Mouse (Mus musculus) hindlimb bud, embryonic 11.5 days (tissue): ENCODE results near the gene Polr1d.

Experiments used
- DNase-seq: peaks from one replicate; pipeline ENCODE4 v3.0.0-alpha.2; 2012; ENCODE audit warnings: low read depth, low spot score; ENCODE audit errors: extremely low spot score

The Polr1d gene

DNA sequence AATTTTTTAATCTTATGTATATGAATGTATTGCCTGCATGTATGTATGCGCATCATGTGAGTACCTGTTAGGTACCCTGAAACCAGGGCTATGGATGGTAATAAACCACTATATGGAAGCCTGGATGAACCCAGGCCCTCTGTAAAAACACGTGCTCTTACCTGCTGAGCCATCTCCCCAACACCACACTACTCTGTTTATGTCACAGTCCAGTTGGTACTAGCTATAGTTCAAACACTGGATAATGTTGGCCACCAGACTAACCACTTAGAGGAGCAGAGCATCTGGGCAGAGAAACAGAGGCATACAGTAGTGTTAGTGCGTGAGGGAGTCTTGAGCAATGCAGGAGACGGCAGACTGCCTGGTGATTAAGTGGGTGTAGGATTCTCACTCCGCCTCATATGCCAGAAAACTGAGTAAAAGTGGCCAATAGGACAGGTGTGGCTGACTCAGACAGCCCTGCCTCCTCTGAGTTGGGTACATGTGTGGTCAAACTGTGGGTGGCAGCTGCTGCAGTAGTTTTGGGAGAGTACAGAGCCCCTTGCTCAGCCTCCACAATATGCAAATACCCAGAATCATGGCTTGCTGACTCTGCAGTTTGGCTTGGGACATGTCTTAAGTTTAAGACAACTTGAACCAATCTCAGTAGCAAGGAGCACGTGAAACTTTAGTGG, 21.1 kb upstream of the Polr1d start:
- no peak for DNase-seq

- no peak for DNase-seq
These were observed 20.0 kb upstream of the Polr1d start for GRCm38 (mm10) chr5:147056712-147057290.

DNA sequence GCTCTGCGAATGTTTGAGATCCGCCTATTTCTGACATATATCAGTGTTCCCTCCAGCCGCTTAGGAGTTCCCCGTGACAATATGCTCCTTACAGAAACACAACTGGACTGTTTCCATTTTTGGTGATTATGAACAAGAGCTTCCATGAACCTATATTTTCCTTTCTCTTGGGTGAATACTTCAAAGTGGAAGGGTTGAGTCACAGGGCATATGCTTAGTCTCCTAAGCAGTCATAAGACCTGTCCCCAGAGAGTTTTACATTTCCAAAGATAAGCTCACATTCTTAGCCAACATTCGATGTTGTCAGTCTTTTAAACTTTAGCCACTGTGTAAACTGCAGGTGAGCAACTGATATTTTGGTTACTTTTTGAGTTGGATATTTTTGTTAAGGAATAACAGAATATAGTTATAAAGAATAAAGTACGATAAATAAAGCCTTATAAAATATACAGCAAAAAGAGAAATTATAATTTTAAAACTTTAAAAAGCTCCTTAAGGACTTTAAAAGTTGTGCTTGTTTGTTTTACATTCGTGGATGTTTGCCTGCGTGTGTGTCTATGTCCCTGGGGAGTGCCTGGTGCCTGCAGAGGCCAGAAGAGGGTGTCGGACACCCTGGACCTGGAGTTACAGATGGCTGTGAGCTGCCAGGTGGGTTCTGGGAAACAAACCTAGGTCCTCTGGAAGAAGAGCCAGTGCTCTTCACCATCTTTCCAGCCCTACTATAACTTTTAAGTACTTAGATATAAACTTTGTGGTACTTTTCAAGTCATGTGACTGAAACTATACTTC, 19.0 kb upstream of the Polr1d start:
- DNase-seq = no peak

- no peak for DNase-seq
These were observed 18.2 kb upstream of the Polr1d start for GRCm38 (mm10) chr5:147058661-147059060.

DNA sequence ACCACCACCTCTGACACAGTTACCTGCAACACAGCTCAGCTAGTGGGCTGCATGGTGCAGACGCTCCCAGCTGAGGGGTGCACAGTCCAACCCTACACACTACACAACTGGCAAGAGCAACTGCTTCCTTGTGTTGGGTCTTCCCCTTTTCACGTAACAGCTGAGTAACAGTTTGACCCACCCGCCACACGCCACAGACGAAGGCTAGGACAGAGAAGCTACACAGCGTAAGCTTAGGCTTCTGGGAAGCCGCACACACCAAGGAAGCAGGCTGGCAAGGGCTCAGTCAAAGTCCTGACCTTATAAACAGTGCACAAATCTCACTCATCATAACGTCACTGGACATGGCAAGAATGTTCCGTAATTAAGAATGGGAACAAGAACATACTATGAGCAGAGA, 17.5 kb upstream of the Polr1d start:
- DNase-seq = no peak

GRCm38 (mm10) chr5:147060024-147060423, 16.8 kb upstream of the Polr1d start:
- DNase-seq = no peak

DNA sequence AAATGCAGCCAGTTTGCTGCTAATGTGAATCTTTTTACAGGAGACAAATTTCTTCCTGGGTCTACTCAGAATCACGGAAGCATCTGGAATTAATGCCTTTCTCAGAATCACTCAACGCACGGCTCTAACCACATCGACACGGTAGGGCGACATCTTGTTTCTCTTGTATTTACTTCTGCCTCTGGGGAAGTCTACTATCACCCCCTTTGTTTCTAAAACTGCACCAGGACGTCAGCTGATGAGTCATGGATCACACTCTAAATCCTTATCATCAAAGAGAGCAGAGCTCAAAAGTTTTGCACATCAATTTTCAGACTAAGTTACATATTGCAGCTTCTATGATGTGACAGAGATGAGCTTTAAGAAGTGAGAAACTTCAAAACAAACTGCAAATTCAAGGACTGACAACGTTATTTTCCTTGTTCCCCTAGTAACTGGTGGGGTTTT, 13.6 kb upstream of the Polr1d start:
- no peak for DNase-seq

GRCm38 (mm10) chr5:147066129-147066528, 10.7 kb upstream of the Polr1d start:
- DNase-seq = no peak

DNA sequence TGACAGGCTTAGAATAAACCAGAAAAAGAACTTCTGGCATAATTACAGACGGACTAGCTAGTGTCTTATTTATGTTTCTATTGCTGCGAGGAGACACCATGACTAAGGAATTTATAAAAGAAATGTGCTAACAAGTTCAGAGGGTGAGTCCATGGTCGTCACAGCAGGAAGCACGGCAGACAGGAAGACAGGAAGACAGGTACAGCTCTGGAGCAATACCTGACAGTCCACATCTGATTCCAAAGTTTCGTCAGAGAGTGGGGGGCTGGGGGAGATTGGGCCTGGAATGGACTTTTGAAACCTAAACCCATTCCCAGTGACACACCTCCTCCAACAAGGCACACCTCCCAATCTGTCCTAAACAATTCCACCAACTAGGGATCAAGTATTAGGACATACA, 9.9 kb upstream of the Polr1d start:
- no peak for DNase-seq

- no peak for DNase-seq
These were observed 8.0 kb upstream of the Polr1d start for GRCm38 (mm10) chr5:147068876-147069275.

DNA sequence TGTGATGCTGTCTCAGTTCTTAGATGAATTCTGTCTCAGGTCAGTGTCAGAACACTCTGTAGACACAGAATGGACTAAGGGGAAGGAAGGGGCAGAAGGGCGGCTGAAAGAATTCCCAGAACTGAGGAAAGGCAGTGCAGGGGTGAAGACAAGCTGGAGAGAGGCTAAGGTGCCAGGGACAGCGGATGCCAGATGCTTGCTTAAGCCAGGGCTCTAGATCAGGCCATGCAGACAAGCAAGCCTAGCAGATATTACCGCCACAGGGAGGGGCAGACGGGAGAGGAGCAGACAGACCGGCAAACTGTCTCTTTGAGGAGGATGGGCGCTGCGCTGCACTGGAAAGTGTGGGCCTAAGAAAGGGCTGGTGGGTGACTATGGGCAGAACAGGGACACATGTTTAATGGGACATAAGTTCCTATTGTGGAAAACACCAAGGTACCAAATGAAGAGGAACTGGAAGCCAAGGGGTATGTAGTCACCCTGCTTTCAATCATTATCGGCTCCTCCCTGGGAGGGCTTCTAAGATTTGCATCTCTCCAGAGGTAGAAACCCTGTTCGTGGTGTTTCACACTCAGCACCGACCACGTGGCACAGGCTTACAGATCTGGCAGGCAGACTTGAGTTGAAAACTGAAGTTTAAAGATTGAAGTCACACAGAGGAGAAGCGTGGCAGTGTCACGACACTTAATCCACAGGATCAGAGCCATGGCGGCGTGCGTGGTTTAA, 5.9 kb upstream of the Polr1d start:
- no peak for DNase-seq

GRCm38 (mm10) chr5:147071886-147072285, 5.0 kb upstream of the Polr1d start:
- DNase-seq = no peak

DNA sequence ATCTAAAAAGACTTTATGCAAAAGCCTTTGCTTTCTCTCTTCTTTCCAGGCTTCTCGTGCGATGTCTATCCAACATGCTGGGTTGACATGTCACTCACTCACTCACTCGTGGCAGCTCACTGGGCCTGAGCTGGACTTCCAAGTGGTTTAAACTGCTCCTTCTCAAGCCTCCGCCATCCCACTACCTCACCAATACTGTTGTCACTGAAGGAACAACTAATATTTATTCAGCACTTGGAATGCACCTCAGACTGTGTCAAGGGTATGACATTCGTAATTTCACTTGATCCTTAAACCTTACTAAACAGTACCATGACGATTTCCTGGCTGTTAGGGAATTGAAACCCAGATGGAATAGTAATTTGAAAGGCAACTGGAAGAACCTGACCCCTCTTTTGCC, 3.0 kb upstream of the Polr1d start:
- no peak for DNase-seq

DNA sequence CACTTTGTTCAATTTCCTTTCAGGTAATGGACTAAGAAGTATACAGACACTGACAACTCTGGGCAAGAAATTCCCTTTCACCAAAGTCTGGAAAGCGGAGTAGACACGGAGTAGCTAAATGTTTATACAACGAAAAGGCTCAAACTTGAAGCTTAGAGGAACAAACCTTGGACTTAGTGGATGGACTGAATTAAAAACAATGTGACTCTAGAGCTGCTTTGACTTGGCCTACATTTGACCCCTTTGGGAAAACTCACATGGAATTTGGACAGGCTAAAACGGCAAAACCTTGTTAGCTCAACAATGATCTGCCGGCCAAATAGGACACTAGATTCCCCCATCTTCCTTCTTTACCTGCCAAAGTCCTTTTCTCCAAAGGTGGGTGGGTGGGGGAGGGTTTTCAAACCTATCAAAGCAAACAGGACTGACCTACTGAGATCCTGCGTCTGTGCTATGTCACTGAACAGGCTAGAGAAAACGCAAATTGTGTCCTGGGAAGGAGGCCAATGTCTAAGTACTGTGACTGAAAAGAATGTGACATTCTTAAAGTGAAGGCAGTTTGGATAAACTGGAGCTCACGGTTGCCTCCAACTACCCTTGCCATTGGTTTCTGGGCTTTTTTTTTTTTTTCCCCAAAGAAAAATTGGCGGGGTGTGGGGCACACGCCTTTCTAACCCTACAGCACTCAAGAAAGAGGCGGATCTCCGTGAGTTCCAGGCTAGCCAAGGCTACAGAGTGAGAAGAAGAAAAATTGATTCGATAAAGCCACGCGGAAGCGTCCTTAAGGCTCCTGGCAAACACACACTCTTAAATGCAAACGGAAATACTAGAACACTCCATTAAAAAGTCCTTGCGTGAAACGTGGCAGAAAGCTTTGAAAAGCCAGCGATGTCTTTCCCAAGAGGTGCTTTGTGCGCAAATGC, 1.5 kb upstream of the Polr1d start:
- no peak for DNase-seq

GRCm38 (mm10) chr5:147076026-147076798, 638 bp upstream of the Polr1d start, which contains the start of gene Lnx2:
Gene Lnx2 (minus strand): TSS chr5:147076586.
- peak; percentile 80 for DNase-seq

DNA sequence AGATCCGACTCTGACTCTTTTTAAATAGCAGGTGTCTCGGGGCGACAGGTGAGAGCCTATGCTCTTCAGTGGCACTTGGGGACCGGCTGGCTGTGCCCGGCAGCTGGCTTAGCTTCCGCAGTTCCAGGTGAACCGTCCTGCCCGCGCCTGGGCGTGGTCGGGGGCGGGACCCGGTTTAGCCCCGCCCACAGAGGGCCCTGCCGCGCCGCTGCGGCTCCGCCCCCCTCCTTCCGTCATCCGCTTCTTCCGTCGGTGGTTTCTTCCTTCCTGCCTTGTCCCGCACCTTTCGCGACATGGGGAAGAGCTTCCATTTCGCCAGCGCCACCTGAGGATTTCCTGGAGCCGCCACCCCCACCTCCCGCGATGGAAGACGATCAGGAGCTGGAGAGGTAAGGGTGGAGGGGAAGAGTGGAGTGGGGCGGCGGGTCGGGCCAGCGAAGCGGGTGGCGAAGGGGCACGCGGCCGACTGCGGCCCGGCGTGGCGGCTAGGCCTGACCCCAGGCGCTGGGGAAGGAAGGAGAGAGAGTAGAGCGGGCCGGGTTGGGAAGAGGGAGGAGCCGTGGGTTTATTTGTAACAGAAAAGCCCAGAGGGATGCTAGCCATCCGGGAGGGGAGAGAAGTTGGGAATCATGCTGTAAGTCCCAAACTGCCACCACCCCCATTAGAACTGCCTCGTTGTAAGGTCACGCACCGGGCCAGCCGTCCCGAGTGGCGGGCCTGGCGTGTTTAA, 620 bp downstream of the Polr1d start:
- peak; percentile 42 for DNase-seq

DNA sequence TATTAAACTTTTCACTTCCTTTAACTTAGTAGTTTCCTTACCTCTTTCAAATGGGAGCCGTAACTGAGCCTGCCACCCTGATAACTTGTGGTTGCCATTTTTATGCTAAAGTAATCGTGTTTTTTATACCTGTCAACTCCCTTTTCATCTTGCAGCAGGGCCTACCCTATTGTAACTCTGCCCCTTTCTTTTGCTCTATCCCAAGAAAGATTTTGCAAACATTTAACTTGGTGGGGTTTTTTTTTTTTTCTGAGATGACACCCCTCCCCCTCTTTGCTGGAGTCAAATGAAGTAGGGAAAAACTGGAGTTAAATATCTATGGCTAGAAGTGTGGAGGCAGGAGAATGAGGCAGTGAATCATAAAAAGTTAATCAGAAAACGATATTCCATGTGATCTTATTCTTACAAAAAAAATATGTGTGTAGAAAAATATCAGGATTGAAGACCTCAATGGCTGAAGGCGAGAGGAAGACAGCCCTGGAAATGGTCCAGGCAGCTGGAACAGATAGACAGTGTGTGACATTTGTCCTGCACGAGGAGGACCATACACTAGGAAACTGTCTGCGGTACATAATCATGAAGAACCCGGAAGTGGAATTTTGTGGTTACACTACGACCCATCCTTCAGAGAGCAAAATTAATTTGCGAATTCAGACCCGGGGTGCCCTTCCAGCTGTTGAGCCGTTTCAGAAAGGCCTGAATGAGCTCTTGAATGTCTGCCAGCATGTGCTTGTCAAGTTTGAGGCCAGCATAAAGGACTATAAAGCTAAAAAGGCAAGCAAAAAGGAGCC, 1.5 kb downstream of the Polr1d start:
- no peak for DNase-seq
